Mouse (Mus musculus): ENCODE results near the gene Pacrg. TPM values are rescaled to one million over a fixed set of nuclear protein-coding genes. Genes with fewer than 3 reads are reported as not detected.

Pacrg gene
- polyA plus RNA-seq, 1 experiment from 2014 or later = 0.89 TPM

GRCm38 (mm10) chr17:10766735-10767406, 73.2 kb downstream of the Pacrg start:
- Histone ChIP-seq H3K4me2 (replicated peaks; ENCODE audit: low read depth) (no peak overlapping the region), H3K4me3 (ENCODE audit: low read depth, low read length) (no peak overlapping the region), H3K9ac (ENCODE audit: low read length) (no peak overlapping the region), H3K36me3 (ENCODE audit: control insufficient read depth, insufficient read depth, low read length) (no peaks in the 10 kb centered on the region), H3K4me1 (replicated peaks; ENCODE audit: control insufficient read depth, insufficient read depth) (no peaks in the 10 kb centered on the region), H3K9me3 (ENCODE audit: control insufficient read depth, low read length) (no peaks in the 10 kb centered on the region), H3K27me3 (ENCODE audit: control insufficient read depth, insufficient read depth, low read length) (no peaks in the 10 kb centered on the region), H3K27ac (replicated peaks) (no peak overlapping the region)
- no peak for DNase-seq (ENCODE audit: low spot score)
- WGBS = 77% methylated on average over 10 of the region's 10 CpGs
- ATAC-seq (ENCODE audit: low FRiP score, low TSS enrichment) = no peak
- no peak for TF ChIP-seq CTCF (IDR thresholded peaks at IDR 0.05; ENCODE audit: low read depth)
- TF ChIP-seq EP300 (optimal IDR thresholded peaks at IDR 0.05) = no peak

- H3K27me3 ChIP-seq (ENCODE audit: control insufficient read depth, insufficient read depth, low read length) = no peaks in the 10 kb centered on the region
- no peak overlapping the region for H3K9ac ChIP-seq (ENCODE audit: low read length)
- ATAC-seq (ENCODE audit: low FRiP score, low TSS enrichment) (no peak), DNase-seq (ENCODE audit: low spot score) (no peak)
- H3K4me2 ChIP-seq (replicated peaks; ENCODE audit: low read depth) = no peak overlapping the region
- H3K4me1 ChIP-seq (replicated peaks; ENCODE audit: control insufficient read depth, insufficient read depth) = no peaks in the 10 kb centered on the region
- H3K9me3 ChIP-seq (ENCODE audit: control insufficient read depth, low read length) = no peaks in the 10 kb centered on the region
- H3K27ac ChIP-seq (replicated peaks) = no peak overlapping the region
- no peak overlapping the region for H3K4me3 ChIP-seq (ENCODE audit: low read depth, low read length)
- 81% methylated on average over 1 of the region's 1 CpGs for WGBS
- TF ChIP-seq CTCF (IDR thresholded peaks at IDR 0.05; ENCODE audit: low read depth) (no peak), EP300 (optimal IDR thresholded peaks at IDR 0.05) (no peak)
- no peaks in the 10 kb centered on the region for H3K36me3 ChIP-seq (ENCODE audit: control insufficient read depth, insufficient read depth, low read length)
Measured at GRCm38 (mm10) chr17:10764343-10764742, 75.8 kb downstream of the Pacrg start.

- no peaks in the 10 kb centered on the region for H3K36me3 ChIP-seq (ENCODE audit: control insufficient read depth, insufficient read depth, low read length)
- ATAC-seq (ENCODE audit: low FRiP score, low TSS enrichment) = peak; percentile 66
- WGBS = 91% methylated on average over 5 of the region's 5 CpGs
- H3K9ac ChIP-seq (ENCODE audit: low read length) = no peak overlapping the region
- H3K4me3 ChIP-seq (ENCODE audit: low read depth, low read length) = no peak overlapping the region
- no peaks in the 10 kb centered on the region for H3K27me3 ChIP-seq (ENCODE audit: control insufficient read depth, insufficient read depth, low read length)
- H3K4me1 ChIP-seq (replicated peaks; ENCODE audit: control insufficient read depth, insufficient read depth) = no peaks in the 10 kb centered on the region
- DNase-seq (ENCODE audit: low spot score) = no peak
- no peaks in the 10 kb centered on the region for H3K9me3 ChIP-seq (ENCODE audit: control insufficient read depth, low read length)
- no peak overlapping the region for H3K27ac ChIP-seq (replicated peaks)
- H3K4me2 ChIP-seq (replicated peaks; ENCODE audit: low read depth) = no peak overlapping the region
- TF ChIP-seq CTCF (IDR thresholded peaks at IDR 0.05; ENCODE audit: low read depth) = no peak
- TF ChIP-seq EP300 (optimal IDR thresholded peaks at IDR 0.05) = no peak
Measured at GRCm38 (mm10) chr17:10757455-10757854, 82.7 kb downstream of the Pacrg start.

GRCm38 (mm10) chr17:10744709-10745461, 95.2 kb downstream of the Pacrg start:
- H3K4me3 ChIP-seq (ENCODE audit: low read depth, low read length) = no peak overlapping the region
- DNase-seq (ENCODE audit: low spot score) = no peak
- no peaks in the 10 kb centered on the region for H3K9me3 ChIP-seq (ENCODE audit: control insufficient read depth, low read length)
- no peak overlapping the region for H3K4me2 ChIP-seq (replicated peaks; ENCODE audit: low read depth)
- peak; percentile 79 for TF ChIP-seq CTCF (IDR thresholded peaks at IDR 0.05; ENCODE audit: low read depth)
- no peak for TF ChIP-seq EP300 (optimal IDR thresholded peaks at IDR 0.05)
- no peaks in the 10 kb centered on the region for H3K4me1 ChIP-seq (replicated peaks; ENCODE audit: control insufficient read depth, insufficient read depth)
- 39% methylated on average over 4 of the region's 4 CpGs for WGBS
- no peaks in the 10 kb centered on the region for H3K27me3 ChIP-seq (ENCODE audit: control insufficient read depth, insufficient read depth, low read length)
- no peak overlapping the region for H3K27ac ChIP-seq (replicated peaks)
- no peak for ATAC-seq (ENCODE audit: low FRiP score, low TSS enrichment)
- H3K9ac ChIP-seq (ENCODE audit: low read length) = no peak overlapping the region
- H3K36me3 ChIP-seq (ENCODE audit: control insufficient read depth, insufficient read depth, low read length) = no peaks in the 10 kb centered on the region

GRCm38 (mm10) chr17:10740083-10740482, 100.0 kb downstream of the Pacrg start:
- 89% methylated on average over 2 of the region's 2 CpGs for WGBS
- Histone ChIP-seq H3K4me1 (replicated peaks; ENCODE audit: control insufficient read depth, insufficient read depth) (no peaks in the 10 kb centered on the region), H3K4me2 (replicated peaks; ENCODE audit: low read depth) (no peak overlapping the region), H3K36me3 (ENCODE audit: control insufficient read depth, insufficient read depth, low read length) (no peaks in the 10 kb centered on the region), H3K27ac (replicated peaks) (no peak overlapping the region), H3K4me3 (ENCODE audit: low read depth, low read length) (no peak overlapping the region), H3K9me3 (ENCODE audit: control insufficient read depth, low read length) (no peaks in the 10 kb centered on the region), H3K27me3 (ENCODE audit: control insufficient read depth, insufficient read depth, low read length) (no peaks in the 10 kb centered on the region), H3K9ac (ENCODE audit: low read length) (no peak overlapping the region)
- DNase-seq (ENCODE audit: low spot score) (no peak), ATAC-seq (ENCODE audit: low FRiP score, low TSS enrichment) (no peak)
- TF ChIP-seq CTCF (IDR thresholded peaks at IDR 0.05; ENCODE audit: low read depth) (no peak), EP300 (optimal IDR thresholded peaks at IDR 0.05) (no peak)

- no peaks in the 10 kb centered on the region for H3K4me1 ChIP-seq (replicated peaks; ENCODE audit: control insufficient read depth, insufficient read depth)
- no peak overlapping the region for H3K27ac ChIP-seq (replicated peaks)
- no peaks in the 10 kb centered on the region for H3K9me3 ChIP-seq (ENCODE audit: control insufficient read depth, low read length)
- H3K27me3 ChIP-seq (ENCODE audit: control insufficient read depth, insufficient read depth, low read length) = no peaks in the 10 kb centered on the region
- no peak overlapping the region for H3K4me3 ChIP-seq (ENCODE audit: low read depth, low read length)
- ATAC-seq (ENCODE audit: low FRiP score, low TSS enrichment) (no peak), DNase-seq (ENCODE audit: low spot score) (no peak)
- no peak overlapping the region for H3K9ac ChIP-seq (ENCODE audit: low read length)
- H3K36me3 ChIP-seq (ENCODE audit: control insufficient read depth, insufficient read depth, low read length) = no peaks in the 10 kb centered on the region
- TF ChIP-seq EP300 (optimal IDR thresholded peaks at IDR 0.05) = no peak
- TF ChIP-seq CTCF (IDR thresholded peaks at IDR 0.05; ENCODE audit: low read depth) = no peak
- no peak overlapping the region for H3K4me2 ChIP-seq (replicated peaks; ENCODE audit: low read depth)
Measured at GRCm38 (mm10) chr17:10737966-10738365, 102.1 kb downstream of the Pacrg start.

Measured in stomach, postnatal 0 days (tissue).